Mouse (Mus musculus) adrenal gland, postnatal 36 days (tissue): Measurements from ENCODE around the gene Cyld. TPM values are rescaled to one million over a fixed set of nuclear protein-coding genes. Genes with fewer than 3 reads are reported as not detected.

Source experiments
- DNase-seq, 2 experiments: peaks; one replicate each; pipeline ENCODE4 v3.0.0; 2021; ENCODE audit warnings: mixed read lengths in 1 of 2
- total RNA-seq, 2 experiments: library from RNA; stranded (reverse); gene quantifications; 2 replicates each; pipeline ENCODE4 v1.2.3; 2021

Cyld gene
- total RNA-seq, 2 experiments from 2014 or later, result 55.7 to 60.9 TPM

DNA sequence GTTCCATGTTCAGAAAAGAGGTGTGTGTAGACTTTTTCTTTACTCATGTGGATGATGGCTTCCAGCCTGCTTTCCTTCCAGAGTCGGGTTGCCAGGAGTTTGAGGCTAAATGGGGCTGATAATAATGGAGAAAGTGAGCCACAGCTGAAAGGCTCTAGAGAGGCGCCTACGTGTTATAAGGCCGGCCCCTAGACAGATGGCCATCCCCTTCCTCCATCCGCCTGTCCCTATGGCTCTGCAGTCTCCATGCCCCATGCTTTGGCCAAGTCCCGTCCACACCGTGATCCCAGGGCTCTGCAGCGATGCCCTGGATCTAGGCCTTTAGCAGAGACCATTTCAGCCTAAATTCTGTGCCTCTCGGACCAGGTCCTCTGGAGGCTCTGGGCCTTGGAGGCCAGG lies 96.5 kb downstream of the Cyld start:
- DNase-seq, result no peak

DNA sequence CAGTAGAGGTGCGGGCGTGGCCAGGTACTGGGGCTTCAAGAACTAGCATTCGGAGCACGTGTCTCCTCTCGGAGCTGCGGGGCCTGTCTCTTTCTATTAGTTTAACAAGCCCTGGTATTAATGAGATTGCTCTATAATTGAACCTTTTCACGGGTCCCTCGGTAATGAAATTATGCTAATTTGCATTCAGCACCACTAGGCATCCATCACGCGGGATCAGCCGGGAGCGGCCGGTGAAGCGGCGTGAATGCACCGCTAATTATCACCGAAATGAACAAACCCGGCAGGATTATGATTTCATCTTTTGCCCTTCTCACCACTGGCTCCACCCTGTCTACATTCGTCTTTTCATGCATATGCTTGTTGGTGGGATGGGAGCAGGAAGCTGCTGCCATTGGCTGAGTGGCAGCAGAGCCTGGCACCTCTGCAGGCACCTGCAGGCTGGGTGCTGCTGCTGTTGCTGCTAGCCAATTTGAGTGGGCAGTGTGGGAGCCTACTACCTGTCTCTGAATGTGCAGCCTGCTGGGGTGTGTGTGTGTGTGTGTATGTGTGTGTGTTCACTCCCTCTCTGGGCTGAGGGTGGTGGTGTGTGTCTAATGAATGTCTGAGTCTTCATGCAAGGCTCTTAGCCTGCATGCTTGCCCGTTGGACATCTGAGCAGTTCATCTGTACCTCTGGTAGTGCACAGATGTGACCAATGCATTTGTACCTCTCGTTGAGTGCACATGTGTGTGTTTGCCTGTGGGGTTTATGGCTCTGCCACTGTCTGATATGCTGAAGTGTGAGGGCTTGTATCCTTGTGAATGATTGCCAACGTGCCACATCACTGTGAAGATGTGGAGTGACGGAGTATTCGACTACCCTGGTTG lies 97.2 kb downstream of the Cyld start:
- no peak for DNase-seq

DNA sequence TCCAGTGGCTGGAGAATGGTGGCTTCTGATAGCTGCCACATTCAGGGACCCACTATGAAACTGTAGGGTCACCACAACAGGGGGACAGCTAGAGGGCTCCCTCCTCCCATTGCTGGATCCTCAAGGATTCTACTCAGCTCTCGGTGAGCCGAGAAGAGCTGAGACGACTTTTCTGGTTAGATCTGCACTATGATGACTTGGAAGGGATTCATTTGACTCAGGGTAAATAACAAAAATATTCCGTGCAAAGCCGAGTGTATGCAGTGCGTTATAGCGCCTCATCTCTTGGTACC lies 97.7 kb downstream of the Cyld start:
- no peak for DNase-seq

DNA sequence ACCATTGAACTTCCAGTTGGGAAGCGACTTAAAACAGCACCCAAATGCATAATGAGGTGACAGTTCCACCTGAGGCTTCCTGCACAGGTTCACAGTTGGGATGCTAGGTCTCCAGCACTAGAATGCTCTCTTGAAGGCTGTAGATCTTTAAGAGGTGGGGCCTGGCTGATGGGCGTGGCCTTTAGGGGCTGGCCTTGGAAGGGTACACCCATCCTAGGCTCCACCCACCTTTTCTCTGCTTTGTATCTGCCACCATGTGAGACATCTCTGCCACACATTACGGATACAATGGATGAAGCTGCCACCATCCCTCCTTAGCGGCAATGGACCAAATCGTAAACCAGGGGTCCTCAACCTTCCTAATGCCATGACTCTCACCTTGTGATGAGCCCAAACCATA lies 99.1 kb downstream of the Cyld start:
- no peak for DNase-seq

DNA sequence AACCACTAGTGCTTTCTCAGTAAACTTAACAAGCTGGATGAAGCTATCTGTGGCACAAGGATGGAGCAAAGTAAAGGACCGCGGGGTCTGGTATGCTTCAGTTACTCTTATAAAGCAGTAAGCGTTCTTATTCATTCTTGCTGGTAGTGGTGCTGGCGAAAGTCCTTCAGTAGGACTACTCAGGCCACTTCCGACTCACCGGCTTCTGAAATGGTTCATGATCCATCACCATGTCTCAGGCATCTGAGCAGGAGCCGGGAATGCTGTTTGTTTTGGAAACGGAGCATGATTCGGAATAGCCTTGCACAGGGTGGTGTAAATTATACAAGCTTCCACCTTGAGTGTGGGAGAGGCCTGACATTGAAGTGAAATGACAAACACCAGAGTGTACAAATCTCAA lies 99.8 kb downstream of the Cyld start:
- DNase-seq, result no peak

Other genes starting within 250 kb of the Cyld start
- gene Nkd1, start 175.7 kb upstream of the Cyld start, total RNA-seq, result 10 to 100 TPM; 40.8 to 51.1 TPM
- gene Snx20, start 60.9 kb upstream of the Cyld start, total RNA-seq, result 1 to 10 TPM; 1.4 to 2.6 TPM
- gene Nod2, start 49.7 kb upstream of the Cyld start, total RNA-seq, result 1 to 10 TPM in 1 of 2 experiments, under 1 TPM in 1; 0.79 to 1.1 TPM